Mouse (Mus musculus) layer of hippocampus, adult 2 months (tissue): ENCODE measurements at regions not wholly inside any gene's neighbourhood (a gene's known extent, or its start where the extent isn't known, plus 50 kb on each side); places are given as distances from the start of the nearest gene placed in this dataset.

Experiments used
- DNase-seq, 2 experiments: peaks; one replicate each; pipeline ENCODE4 v3.0.0; 2022; ENCODE audit warnings: low spot score in 2 of 2
- H3K27ac ChIP-seq: fragments of 200-600 bp; 2 replicates; pipeline ENCODE4 v1.8.1; 2022
- H3K4me3 ChIP-seq: fragments of 200-600 bp; 2 replicates; pipeline ENCODE4 v1.8.1; 2022; ENCODE audit warnings: mild to moderate bottlenecking
- CTCF ChIP-seq: fragments of 200-600 bp; conservative IDR thresholded peaks from 2 replicates; pipeline ENCODE4 v1.8.1; 2022; ENCODE audit warnings: antibody characterized with exemption, mild to moderate bottlenecking, moderate library complexity

DNA sequence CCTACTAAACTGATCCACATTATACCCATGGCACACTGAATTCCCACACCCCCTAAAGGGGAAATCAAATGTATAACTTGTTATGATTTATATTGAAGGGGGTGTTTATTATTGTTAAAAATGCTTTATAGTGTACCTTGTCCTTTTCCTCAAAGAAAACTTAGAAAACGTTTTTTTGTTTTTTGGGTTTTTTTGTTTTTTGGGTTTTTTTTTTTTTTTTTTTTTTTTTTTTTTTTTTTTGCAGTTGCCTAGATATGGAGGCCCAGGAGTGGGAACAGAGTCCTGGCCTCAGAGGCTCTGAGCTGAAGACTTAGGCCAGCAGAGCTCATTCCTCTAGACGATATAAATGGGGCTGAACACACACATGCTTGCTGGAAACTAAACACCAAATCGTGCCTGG is 87.3 kb upstream of the Klf14 start:
- DNase-seq = no peak
- TF ChIP-seq CTCF = no peak
- H3K27ac ChIP-seq = no peak overlapping the region
- no peak overlapping the region for H3K4me3 ChIP-seq

DNA sequence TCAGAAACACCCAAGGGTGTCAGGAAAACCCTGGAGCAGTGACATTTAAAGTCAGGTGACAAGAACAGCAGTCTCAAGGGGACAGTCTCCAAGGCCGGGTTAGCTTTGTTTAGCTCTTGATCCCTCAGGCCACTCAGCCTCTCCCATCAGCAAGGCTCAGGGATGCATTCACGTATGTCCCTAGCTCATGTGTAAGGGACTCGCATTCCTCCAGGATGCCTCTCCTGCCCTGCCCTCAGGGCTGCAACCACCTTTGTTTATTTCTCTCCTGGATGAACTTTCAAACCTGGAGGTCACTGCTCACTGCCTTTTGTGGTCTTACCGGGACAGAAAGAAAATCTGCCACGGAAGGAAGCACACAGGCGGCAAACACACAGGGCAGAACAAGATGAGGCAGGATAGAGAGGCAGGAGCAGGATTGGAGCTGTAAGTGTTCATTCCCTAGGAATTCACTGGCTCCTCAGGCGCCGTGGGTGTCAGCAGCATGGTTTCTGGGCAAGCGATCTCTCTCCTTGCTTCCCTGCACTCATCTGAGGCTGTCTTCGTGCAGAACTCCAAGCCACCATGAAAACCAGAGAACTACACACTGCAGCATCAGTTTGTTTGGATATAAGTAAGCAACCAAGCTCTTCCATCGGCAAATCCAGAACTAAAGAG is 90.2 kb upstream of the Klf14 start:
- DNase-seq = no peak
- Histone ChIP-seq H3K27ac (no peak overlapping the region), H3K4me3 (no peak overlapping the region)
- no peak for TF ChIP-seq CTCF

DNA sequence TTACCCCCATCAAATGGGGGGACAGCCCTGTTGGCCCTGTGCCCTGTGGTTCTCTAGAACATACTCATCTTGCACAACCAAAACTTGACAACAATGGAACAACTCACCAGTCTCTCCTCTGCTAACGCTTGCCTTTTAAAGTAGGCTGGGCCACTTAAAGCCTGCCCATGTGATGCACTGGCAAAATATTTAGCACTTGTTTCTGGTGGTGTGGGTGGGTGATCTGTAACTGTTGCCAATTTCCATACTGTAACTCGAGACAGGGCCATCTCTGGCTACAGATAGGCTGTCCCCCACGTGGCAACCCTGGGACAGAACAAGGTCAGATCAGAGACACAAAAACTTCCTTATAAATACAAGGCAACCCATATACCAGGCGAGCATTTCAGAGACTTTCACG is 92.0 kb upstream of the Klf14 start:
- DNase-seq = no peak
- Histone ChIP-seq H3K27ac (no peak overlapping the region), H3K4me3 (no peak overlapping the region)
- TF ChIP-seq CTCF = no peak

DNA sequence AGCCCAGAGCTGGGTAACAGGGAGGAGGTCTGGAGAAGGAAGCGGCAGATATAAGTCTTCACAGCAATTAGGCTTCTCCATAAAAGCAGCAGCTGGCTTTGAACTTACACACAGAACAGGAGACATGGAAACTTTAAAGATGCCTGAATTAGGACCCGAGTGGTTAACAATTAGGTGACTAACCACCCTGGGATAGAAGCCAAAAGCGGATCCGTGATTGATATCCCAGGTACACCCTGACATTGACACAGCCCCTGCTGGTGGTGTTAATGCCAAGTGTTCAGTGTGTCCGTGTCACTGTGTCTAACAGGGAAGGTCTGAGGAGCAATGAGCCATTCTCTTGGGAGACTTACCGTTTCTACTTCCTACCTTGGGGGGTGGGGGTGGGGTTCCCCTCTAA is 92.9 kb upstream of the Klf14 start:
- DNase-seq = no peak
- no peak for TF ChIP-seq CTCF
- H3K4me3 ChIP-seq = no peak overlapping the region
- H3K27ac ChIP-seq = no peak overlapping the region

DNA sequence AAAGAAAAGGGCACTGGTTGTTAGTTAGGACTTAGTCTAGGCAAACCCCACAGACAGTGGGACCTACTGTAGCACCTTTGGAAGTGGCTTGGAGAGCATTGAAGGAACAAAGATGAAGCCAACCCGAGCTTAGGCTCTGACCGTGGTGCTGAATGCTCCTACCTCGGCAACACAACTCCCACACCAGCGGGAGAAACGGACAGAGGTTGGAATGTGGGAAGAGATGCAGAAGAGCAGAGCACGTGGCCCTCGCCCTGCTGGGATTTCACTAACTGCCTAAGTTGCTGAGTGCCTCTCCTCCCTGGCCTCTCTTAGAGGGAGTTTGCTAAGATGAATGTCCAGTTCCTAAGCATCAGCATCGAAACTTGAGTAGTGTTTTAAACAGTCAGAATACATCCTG is 94.1 kb upstream of the Klf14 start:
- no peak overlapping the region for H3K4me3 ChIP-seq
- no peak for DNase-seq
- no peak for TF ChIP-seq CTCF
- no peak overlapping the region for H3K27ac ChIP-seq

DNA sequence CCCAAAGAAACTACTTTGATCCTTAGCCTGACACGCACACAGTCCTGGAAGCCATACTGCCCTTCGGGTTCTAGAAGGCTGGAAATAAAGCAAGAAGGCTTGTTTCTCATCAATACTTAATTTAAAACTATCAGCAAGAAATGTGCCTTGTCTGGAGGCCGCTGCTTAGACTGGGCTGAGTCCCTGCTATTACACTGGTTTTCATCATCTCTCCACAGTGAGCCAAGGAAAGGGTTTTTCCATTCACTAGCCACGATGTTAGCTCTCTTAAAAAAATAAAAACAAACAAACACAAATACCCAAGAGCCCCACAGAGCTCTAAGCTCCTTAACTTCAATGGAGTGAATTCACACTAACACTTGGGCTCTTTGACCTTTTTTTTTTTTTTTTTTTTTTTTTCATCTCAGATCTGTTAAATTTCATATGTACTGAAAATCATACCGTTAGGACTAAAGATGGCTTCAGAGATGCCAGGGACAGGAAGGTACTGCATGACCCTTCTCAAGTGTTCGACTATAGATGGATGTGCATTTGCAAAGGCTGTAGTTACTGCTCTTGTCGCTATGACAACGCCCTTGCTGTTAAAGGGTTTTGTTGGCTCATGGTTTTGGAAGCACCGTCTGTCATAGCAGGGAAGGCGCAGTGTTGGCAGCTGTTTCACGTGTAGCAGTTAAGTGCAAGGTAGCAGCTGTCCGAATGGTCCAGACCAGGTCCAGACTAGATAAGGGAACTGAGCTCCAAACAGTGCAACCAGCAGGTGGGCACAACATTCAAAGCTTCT is 98.1 kb upstream of the Klf14 start:
- H3K27ac ChIP-seq = peak overlapping the region; percentile 19; the same call in 1 of the 2 replicates
- H3K4me3 ChIP-seq = no peak overlapping the region
- no peak for DNase-seq
- TF ChIP-seq CTCF = no peak

DNA sequence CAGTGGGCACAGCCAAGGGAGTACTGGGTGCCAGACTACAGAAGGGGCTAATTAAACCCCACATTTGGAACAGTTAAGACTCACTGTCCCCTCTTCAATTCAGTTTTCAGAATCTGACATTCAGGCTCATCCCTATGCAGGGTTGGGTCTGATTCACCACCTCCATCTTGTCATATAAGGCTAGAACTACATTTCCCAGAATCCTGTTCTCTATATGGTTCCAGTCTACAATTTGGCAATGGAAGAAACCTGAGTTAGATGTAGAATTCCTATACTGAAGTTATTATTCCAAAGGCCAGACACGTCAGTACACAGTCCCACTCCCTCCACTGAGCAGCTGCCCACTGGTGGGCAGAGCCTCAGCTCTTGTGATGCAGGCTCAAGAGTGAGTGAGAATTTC is 99.4 kb upstream of the Klf14 start:
- TF ChIP-seq CTCF = no peak
- no peak for DNase-seq
- H3K27ac ChIP-seq = no peak overlapping the region
- no peak overlapping the region for H3K4me3 ChIP-seq

DNA sequence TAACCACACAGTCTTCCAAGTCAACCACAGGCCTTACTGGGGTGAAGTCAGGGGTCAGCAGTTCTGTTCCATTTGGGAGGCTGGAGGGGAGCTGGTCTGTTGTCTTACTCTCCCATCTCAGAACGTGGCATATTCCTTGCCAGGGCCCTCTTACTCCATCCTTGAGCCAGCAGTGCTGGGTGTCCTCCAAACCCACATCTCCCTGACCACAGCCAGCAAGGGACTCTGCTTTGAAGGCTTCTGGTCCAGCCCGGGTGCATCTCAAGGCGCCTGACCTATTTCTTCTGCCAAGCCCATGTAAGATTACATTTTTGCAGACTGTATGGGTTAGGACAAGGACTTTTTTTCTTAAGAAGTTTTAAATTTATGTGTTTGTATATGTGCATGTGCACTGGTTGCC is 100.1 kb upstream of the Klf14 start:
- Histone ChIP-seq H3K4me3 (no peak overlapping the region), H3K27ac (no peak overlapping the region)
- TF ChIP-seq CTCF = no peak
- no peak for DNase-seq

DNA sequence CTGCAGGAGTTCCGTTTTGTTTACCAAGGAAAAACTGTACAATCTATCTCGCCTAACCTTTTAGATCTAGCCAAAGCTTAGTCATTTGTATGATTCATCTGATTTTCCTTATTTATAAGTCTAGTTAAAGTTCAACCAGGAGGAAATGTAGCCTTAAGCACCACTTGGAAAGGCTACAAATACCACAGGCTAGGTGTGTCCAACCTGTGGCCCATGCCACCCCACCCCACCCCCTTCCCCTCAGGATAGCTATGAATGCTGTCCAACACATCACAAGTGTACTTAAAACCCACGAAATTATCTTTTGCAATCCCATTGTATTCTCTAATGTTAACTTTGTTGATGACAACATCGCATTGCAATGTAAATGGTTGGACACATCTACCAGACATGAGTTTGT is 102.9 kb upstream of the Klf14 start:
- TF ChIP-seq CTCF = no peak
- DNase-seq = no peak
- Histone ChIP-seq H3K27ac (no peak overlapping the region), H3K4me3 (no peak overlapping the region)

DNA sequence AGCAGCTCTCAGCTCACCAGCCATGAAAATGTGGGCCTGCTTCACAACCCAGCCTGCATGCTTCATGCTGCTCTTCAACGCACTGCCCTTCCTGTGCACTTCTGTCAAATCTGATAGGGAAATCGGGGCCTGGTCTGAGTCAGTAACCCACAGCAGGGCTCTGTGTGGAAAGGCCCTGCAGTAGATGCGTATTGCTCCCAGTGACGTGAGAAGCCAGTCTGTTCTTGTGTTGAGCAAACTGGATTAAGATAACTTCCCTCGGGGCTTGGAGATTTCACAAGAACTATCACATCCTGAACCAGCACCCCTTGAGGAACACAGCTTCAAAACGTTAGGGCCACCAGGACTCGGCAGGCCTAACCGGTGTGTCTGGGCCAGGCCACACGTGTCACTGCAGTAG is 106.5 kb upstream of the Klf14 start:
- DNase-seq = peak in 1 of 2 experiments; percentile 9
- peak overlapping the region; percentile 20; the same call in 1 of the 2 replicates for H3K27ac ChIP-seq

DNA sequence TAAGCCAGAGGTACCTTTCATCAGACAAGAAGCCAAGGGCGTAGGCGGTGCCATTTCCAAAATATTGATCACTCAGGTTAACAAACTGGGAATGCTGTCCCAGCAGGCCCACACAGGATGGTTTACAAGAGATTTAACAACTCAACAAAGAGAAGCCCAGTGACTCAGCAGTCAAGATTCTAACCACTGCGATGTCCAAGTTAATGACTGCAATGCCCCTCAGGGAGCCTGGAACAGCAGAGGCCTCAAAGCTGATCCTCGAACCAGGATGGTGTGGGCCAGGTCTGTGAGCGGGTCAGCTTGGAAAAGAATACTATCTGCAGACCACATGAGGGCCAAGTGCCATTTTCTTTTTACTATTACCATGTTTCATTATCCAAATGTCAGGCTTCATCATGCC is 108.0 kb upstream of the Klf14 start:
- no peak overlapping the region for H3K27ac ChIP-seq
- H3K4me3 ChIP-seq = no peak overlapping the region
- no peak for DNase-seq
- no peak for TF ChIP-seq CTCF

More for the DNA sequence above, 106.5 kb upstream of the Klf14 start:
- no peak for TF ChIP-seq CTCF
- no peak overlapping the region for H3K4me3 ChIP-seq

DNA sequence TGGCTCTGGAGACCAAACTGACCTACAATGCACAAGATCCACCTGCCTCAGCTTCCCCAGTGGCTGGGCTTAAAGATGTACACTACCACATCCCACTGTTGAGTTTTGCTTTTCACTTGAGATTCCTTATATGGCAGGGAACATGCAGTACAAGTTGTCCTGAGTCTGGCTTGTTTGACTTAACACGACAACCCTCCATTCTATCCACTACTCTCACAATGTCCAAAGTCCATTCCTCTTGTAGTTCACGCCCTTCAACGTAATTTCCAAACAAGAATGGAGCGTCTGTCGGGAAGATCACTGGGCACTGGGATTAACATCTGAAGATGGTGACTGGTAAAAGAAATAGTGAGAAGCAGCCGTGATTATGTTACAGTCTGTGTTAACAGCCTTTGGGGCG is 108.6 kb upstream of the Klf14 start:
- no peak overlapping the region for H3K27ac ChIP-seq
- TF ChIP-seq CTCF = no peak
- H3K4me3 ChIP-seq = no peak overlapping the region

DNA sequence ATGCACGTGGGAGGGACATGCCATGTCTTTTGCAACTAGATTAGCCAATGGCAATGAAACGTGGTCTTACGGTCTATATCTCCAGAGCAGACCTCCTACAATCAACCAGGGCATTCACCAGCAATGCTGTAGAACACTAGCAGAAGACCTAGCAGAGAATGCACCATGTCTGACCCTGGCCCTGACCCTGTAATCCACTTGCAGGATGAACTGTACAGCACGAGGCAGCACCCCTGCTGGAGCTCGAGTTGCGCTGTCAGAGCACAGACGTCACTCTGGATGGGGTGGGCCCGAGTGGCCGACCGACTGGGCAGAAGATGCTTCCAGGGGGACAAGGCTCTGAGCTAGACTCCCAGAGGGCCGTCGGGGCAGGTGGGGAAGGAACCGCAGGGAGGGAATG is 110.4 kb upstream of the Klf14 start:
- Histone ChIP-seq H3K4me3 (no peak overlapping the region), H3K27ac (no peak overlapping the region; the same call in 1 of the 2 replicates)
- TF ChIP-seq CTCF = no peak
- no peak for DNase-seq

More for the DNA sequence above, 108.6 kb upstream of the Klf14 start:
- DNase-seq = no peak

DNA sequence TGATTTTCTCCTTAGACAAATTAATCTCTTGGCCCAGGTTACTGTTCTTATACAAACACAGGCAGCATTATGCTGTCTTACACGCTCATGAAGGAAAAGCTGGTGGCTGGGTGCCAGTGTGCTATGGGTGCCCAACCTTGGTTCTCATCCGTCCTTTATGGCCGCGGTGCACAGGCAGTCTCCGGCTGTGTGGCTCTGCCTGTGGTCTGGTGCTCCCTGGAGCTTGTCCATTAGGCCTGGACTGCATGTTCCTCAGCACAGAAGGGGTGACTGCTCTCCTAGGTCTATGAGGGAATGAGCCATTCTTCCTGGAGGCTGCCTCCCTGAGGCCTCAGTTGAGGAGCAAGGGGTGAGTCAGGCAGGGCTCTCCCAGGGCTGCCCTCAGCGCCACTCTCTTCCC is 111.7 kb upstream of the Klf14 start:
- H3K27ac ChIP-seq = peak overlapping the region; percentile 46; the same call in 1 of the 2 replicates
- TF ChIP-seq CTCF = no peak
- DNase-seq = no peak
- H3K4me3 ChIP-seq = no peak overlapping the region
